Mouse (Mus musculus): ENCODE measurements at regions not wholly inside any gene's neighbourhood (a gene's known extent, or its start where the extent isn't known, plus 50 kb on each side); places are given as distances from the start of the nearest gene placed in this dataset.

- Histone ChIP-seq H3K9me3 (ENCODE audit: control insufficient read depth, low read length) (no peaks in the 10 kb centered on the region), H3K36me3 (ENCODE audit: control insufficient read depth) (no peaks in the 10 kb centered on the region), H3K4me3 (replicated peaks) (no peak overlapping the region), H3K4me1 (ENCODE audit: control insufficient read depth) (no peaks in the 10 kb centered on the region), H3K27me3 (ENCODE audit: control insufficient read depth) (no peaks in the 10 kb centered on the region)
- TF ChIP-seq TAL1 (IDR thresholded peaks at IDR 0.05; ENCODE audit: low read length) (no peak), GATA1 (IDR thresholded peaks at IDR 0.05; ENCODE audit: low read length) (no peak)
These were observed 202.4 kb upstream of the Prdm1 start for GRCm38 (mm10) chr10:44730721-44731120.

GRCm38 (mm10) chr10:44728963-44729362, 200.7 kb upstream of the Prdm1 start:
- Histone ChIP-seq H3K4me1 (ENCODE audit: control insufficient read depth) (no peaks in the 10 kb centered on the region; the same call in 1 of the 2 replicates), H3K36me3 (ENCODE audit: control insufficient read depth) (no peaks in the 10 kb centered on the region), H3K27me3 (ENCODE audit: control insufficient read depth) (no peaks in the 10 kb centered on the region), H3K4me3 (replicated peaks) (no peak overlapping the region), H3K9me3 (ENCODE audit: control insufficient read depth, low read length) (no peaks in the 10 kb centered on the region)
- TF ChIP-seq TAL1 (IDR thresholded peaks at IDR 0.05; ENCODE audit: low read length) (no peak), GATA1 (IDR thresholded peaks at IDR 0.05; ENCODE audit: low read length) (no peak)

- no peak overlapping the region for H3K4me3 ChIP-seq (replicated peaks)
- no peaks in the 10 kb centered on the region; the same call in 1 of the 2 replicates for H3K4me1 ChIP-seq (ENCODE audit: control insufficient read depth)
- no peaks in the 10 kb centered on the region for H3K27me3 ChIP-seq (ENCODE audit: control insufficient read depth)
- TF ChIP-seq TAL1 (IDR thresholded peaks at IDR 0.05; ENCODE audit: low read length) (no peak), GATA1 (IDR thresholded peaks at IDR 0.05; ENCODE audit: low read length) (no peak)
- H3K36me3 ChIP-seq (ENCODE audit: control insufficient read depth): no peaks in the 10 kb centered on the region
- H3K9me3 ChIP-seq (ENCODE audit: control insufficient read depth, low read length): no peaks in the 10 kb centered on the region
These were observed 196.3 kb upstream of the Prdm1 start for GRCm38 (mm10) chr10:44724575-44724974.

GRCm38 (mm10) chr10:44723845-44724244, 195.5 kb upstream of the Prdm1 start:
- H3K9me3 ChIP-seq (ENCODE audit: control insufficient read depth, low read length): no peaks in the 10 kb centered on the region
- no peaks in the 10 kb centered on the region; the same call in 1 of the 2 replicates for H3K4me1 ChIP-seq (ENCODE audit: control insufficient read depth)
- H3K4me3 ChIP-seq (replicated peaks): no peak overlapping the region
- no peaks in the 10 kb centered on the region for H3K27me3 ChIP-seq (ENCODE audit: control insufficient read depth)
- TF ChIP-seq TAL1 (IDR thresholded peaks at IDR 0.05; ENCODE audit: low read length): no peak
- TF ChIP-seq GATA1 (IDR thresholded peaks at IDR 0.05; ENCODE audit: low read length): no peak
- H3K36me3 ChIP-seq (ENCODE audit: control insufficient read depth): no peaks in the 10 kb centered on the region

- no peaks in the 10 kb centered on the region for H3K36me3 ChIP-seq (ENCODE audit: control insufficient read depth)
- H3K4me1 ChIP-seq (ENCODE audit: control insufficient read depth): no peaks in the 10 kb centered on the region; the same call in 1 of the 2 replicates
These were observed 195.0 kb upstream of the Prdm1 start for GRCm38 (mm10) chr10:44723321-44723720.

GRCm38 (mm10) chr10:44721670-44722069, 193.4 kb upstream of the Prdm1 start:
- Histone ChIP-seq H3K4me3 (replicated peaks) (no peak overlapping the region), H3K36me3 (ENCODE audit: control insufficient read depth) (no peaks in the 10 kb centered on the region), H3K27me3 (ENCODE audit: control insufficient read depth) (no peaks in the 10 kb centered on the region), H3K9me3 (ENCODE audit: control insufficient read depth, low read length) (no peaks in the 10 kb centered on the region), H3K4me1 (ENCODE audit: control insufficient read depth) (no peaks in the 10 kb centered on the region; the same call in 1 of the 2 replicates)
- TF ChIP-seq TAL1 (IDR thresholded peaks at IDR 0.05; ENCODE audit: low read length) (no peak), GATA1 (IDR thresholded peaks at IDR 0.05; ENCODE audit: low read length) (no peak)

More at GRCm38 (mm10) chr10:44723321-44723720, 195.0 kb upstream of the Prdm1 start:
- Histone ChIP-seq H3K9me3 (ENCODE audit: control insufficient read depth, low read length) (no peaks in the 10 kb centered on the region), H3K27me3 (ENCODE audit: control insufficient read depth) (no peaks in the 10 kb centered on the region), H3K4me3 (replicated peaks) (no peak overlapping the region)
- TF ChIP-seq GATA1 (IDR thresholded peaks at IDR 0.05; ENCODE audit: low read length) (no peak), TAL1 (IDR thresholded peaks at IDR 0.05; ENCODE audit: low read length) (no peak)

- no peak for TF ChIP-seq GATA1 (IDR thresholded peaks at IDR 0.05; ENCODE audit: low read length)
- TF ChIP-seq TAL1 (IDR thresholded peaks at IDR 0.05; ENCODE audit: low read length): no peak
- Histone ChIP-seq H3K9me3 (ENCODE audit: control insufficient read depth, low read length) (no peaks in the 10 kb centered on the region), H3K36me3 (ENCODE audit: control insufficient read depth) (no peaks in the 10 kb centered on the region), H3K4me3 (replicated peaks) (no peak overlapping the region), H3K4me1 (ENCODE audit: control insufficient read depth) (no peaks in the 10 kb centered on the region), H3K27me3 (ENCODE audit: control insufficient read depth) (no peaks in the 10 kb centered on the region)
These were observed 188.3 kb upstream of the Prdm1 start for GRCm38 (mm10) chr10:44716612-44717011.

- no peak overlapping the region for H3K4me3 ChIP-seq (replicated peaks)
- no peaks in the 10 kb centered on the region for H3K36me3 ChIP-seq (ENCODE audit: control insufficient read depth)
- no peaks in the 10 kb centered on the region for H3K9me3 ChIP-seq (ENCODE audit: control insufficient read depth, low read length)
- H3K27me3 ChIP-seq (ENCODE audit: control insufficient read depth): no peaks in the 10 kb centered on the region
- no peak for TF ChIP-seq TAL1 (IDR thresholded peaks at IDR 0.05; ENCODE audit: low read length)
- TF ChIP-seq GATA1 (IDR thresholded peaks at IDR 0.05; ENCODE audit: low read length): no peak
- no peaks in the 10 kb centered on the region for H3K4me1 ChIP-seq (ENCODE audit: control insufficient read depth)
These were observed 187.6 kb upstream of the Prdm1 start for GRCm38 (mm10) chr10:44715902-44716301.

- Histone ChIP-seq H3K36me3 (ENCODE audit: control insufficient read depth) (no peaks in the 10 kb centered on the region), H3K4me1 (ENCODE audit: control insufficient read depth) (no peaks in the 10 kb centered on the region), H3K4me3 (replicated peaks) (no peak overlapping the region), H3K27me3 (ENCODE audit: control insufficient read depth) (no peaks in the 10 kb centered on the region), H3K9me3 (ENCODE audit: control insufficient read depth, low read length) (no peaks in the 10 kb centered on the region)
- no peak for TF ChIP-seq GATA1 (IDR thresholded peaks at IDR 0.05; ENCODE audit: low read length)
- no peak for TF ChIP-seq TAL1 (IDR thresholded peaks at IDR 0.05; ENCODE audit: low read length)
These were observed 180.5 kb upstream of the Prdm1 start for GRCm38 (mm10) chr10:44708830-44709229.

GRCm38 (mm10) chr10:44704143-44704542, 175.8 kb upstream of the Prdm1 start:
- H3K27me3 ChIP-seq (ENCODE audit: control insufficient read depth): no peaks in the 10 kb centered on the region

More at GRCm38 (mm10) chr10:44704143-44704542, 175.8 kb upstream of the Prdm1 start:
- Histone ChIP-seq H3K9me3 (ENCODE audit: control insufficient read depth, low read length) (no peaks in the 10 kb centered on the region), H3K4me1 (ENCODE audit: control insufficient read depth) (no peaks in the 10 kb centered on the region), H3K4me3 (replicated peaks) (no peak overlapping the region), H3K36me3 (ENCODE audit: control insufficient read depth) (no peaks in the 10 kb centered on the region)
- no peak for TF ChIP-seq TAL1 (IDR thresholded peaks at IDR 0.05; ENCODE audit: low read length)
